Comparison of ENCODE assay signal across 14 mouse cellular contexts in the genomic region with DNA sequence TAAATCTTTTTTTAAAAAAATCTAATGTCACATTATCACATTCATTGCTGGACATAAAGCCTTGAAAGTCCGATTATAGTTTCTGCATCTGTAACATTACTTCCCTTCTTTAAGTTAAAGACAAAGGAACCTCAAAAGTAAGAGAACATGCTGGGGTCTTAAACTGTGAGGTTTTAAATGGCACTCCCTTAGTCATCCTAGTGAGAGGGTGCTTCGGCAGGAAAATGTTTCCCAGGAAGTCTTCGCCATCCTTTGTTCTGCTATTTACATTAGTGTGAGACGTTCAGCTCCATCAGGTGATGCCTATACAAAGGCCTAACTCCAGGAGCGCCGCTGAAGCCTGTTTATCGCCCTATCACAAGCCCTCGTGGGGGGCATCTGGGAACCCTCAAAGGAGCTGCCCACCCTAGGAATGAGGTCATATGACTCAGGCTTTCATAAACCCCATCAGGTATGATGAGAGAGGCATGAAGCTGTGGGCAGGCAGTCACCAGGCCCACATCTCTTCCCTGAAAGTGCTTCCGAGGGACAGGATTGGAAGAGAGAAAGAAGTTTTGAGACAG. TPM values are rescaled to one million over a fixed set of nuclear protein-coding genes. Genes with fewer than 3 reads are reported as not detected.
DNase-seq lines count a peak whose midpoint lies in the region; ATAC-seq lines count a peak whose summit lies in the region.
"Had no signal": no experiment of that assay in that cellular context is flagged by ENCODE, and none has a peak within 500 bp of the region (broad histone marks: within the 10 kb centered on the region; RNA-seq: fewer than 3 reads in every experiment).

No protein-coding gene starts in this region.

- no peaks in the 10 kb centered on the region for H3K27me3 ChIP-seq in hindbrain, embryonic 10.5 days (ENCODE audit: insufficient read depth, poor library complexity, severe bottlenecking)
- H3K27me3 ChIP-seq in hindbrain, embryonic 13.5 days, result peaks cover 21% of the 10 kb centered on the region
- no peaks in the 10 kb centered on the region for H3K27me3 ChIP-seq in heart, embryonic 16.5 days (ENCODE audit: control insufficient read depth, insufficient read depth, low read length)

- H3K9ac ChIP-seq in hindbrain, embryonic 13.5 days, result no peak overlapping the region
- peak overlapping the region; percentile 85 for H3K9ac ChIP-seq in heart, embryonic 16.5 days (ENCODE audit: low read length)
- H3K9ac ChIP-seq: liver, embryonic 14.5 days had no signal

- 14% methylated on average over 9 of the region's 9 CpGs for WGBS in hindbrain, embryonic 10.5 days
- 14% methylated on average over 9 of the region's 9 CpGs for WGBS in hindbrain, embryonic 13.5 days
- 33% methylated on average over 9 of the region's 9 CpGs for WGBS in heart, embryonic 16.5 days

- no peaks in the 10 kb centered on the region for H3K9me3 ChIP-seq in hindbrain, embryonic 10.5 days
- no peaks in the 10 kb centered on the region for H3K9me3 ChIP-seq in hindbrain, embryonic 13.5 days
- no peaks in the 10 kb centered on the region for H3K9me3 ChIP-seq in heart, embryonic 16.5 days (replicated peaks; ENCODE audit: control insufficient read depth, low read length)

- no peak overlapping the region for H3K4me2 ChIP-seq in hindbrain, embryonic 13.5 days
- H3K4me2 ChIP-seq in heart, embryonic 16.5 days (ENCODE audit: low read depth, low read length), result peak overlapping the region; percentile 59

- H3K36me3 ChIP-seq in hindbrain, embryonic 10.5 days, result no peaks in the 10 kb centered on the region
- no peaks in the 10 kb centered on the region for H3K36me3 ChIP-seq in hindbrain, embryonic 13.5 days
- H3K36me3 ChIP-seq in heart, embryonic 16.5 days (ENCODE audit: control insufficient read depth, insufficient read depth), result no peaks in the 10 kb centered on the region

- ATAC-seq in hindbrain, embryonic 13.5 days (ENCODE audit: low FRiP score), result no peak
- no peak for ATAC-seq in heart, embryonic 16.5 days (replicated peaks; ENCODE audit: extremely low read depth, insufficient read depth, low FRiP score)
- ATAC-seq: midbrain, embryonic 16.5 days had no signal

- peaks cover 36% of the 10 kb centered on the region for H3K4me1 ChIP-seq in hindbrain, embryonic 10.5 days (replicated peaks)
- peaks cover 21% of the 10 kb centered on the region for H3K4me1 ChIP-seq in hindbrain, embryonic 13.5 days (replicated peaks)
- no peaks in the 10 kb centered on the region for H3K4me1 ChIP-seq in brown adipose tissue, adult 24 weeks (ENCODE audit: control insufficient read depth, insufficient read depth, insufficient read length, low read length)
- peaks cover 9% of the 10 kb centered on the region; the same call in 1 of the 2 replicates for H3K4me1 ChIP-seq in heart, embryonic 16.5 days (ENCODE audit: control insufficient read depth, insufficient read depth, low read length)

- H3K4me3 ChIP-seq in hindbrain, embryonic 10.5 days, result peak overlapping the region; percentile 72; the same call in 1 of the 2 replicates
- H3K4me3 ChIP-seq in hindbrain, embryonic 13.5 days, result no peak overlapping the region
- H3K4me3 ChIP-seq in brown adipose tissue, adult 24 weeks (ENCODE audit: insufficient read depth, low read depth, low read length), result no peak overlapping the region
- H3K4me3 ChIP-seq in heart, embryonic 16.5 days (ENCODE audit: low read length), result peak overlapping the region; percentile 68

- peak overlapping the region; percentile 95 for H3K27ac ChIP-seq in hindbrain, embryonic 10.5 days
- no peak overlapping the region for H3K27ac ChIP-seq in hindbrain, embryonic 13.5 days
- H3K27ac ChIP-seq in brown adipose tissue, adult 24 weeks (replicated peaks; ENCODE audit: low read depth, low read length), result peak overlapping the region; percentile 32; the same call in 1 of the 2 replicates
- peak overlapping the region; percentile 96 for H3K27ac ChIP-seq in heart, embryonic 16.5 days (ENCODE audit: low read length)
- H3K27ac ChIP-seq: liver, embryonic 14.5 days had no signal

- DNase-seq in embryo, embryonic 10.5 days (ENCODE audit: low spot score), result peak; percentile 41
- no peak for DNase-seq in embryo, embryonic 11 days
- peak; percentile 20 for DNase-seq in hindbrain, embryonic 10.5 days (ENCODE audit: low spot score)
- no peak for DNase-seq in thymus, postnatal 10 days (ENCODE audit: low spot score in 2 of 2)
- DNase-seq in frontal cortex, postnatal 14 days (ENCODE audit: low spot score in 2 of 2), result no peak
- DNase-seq: cerebellum, adult 2 months; kidney, adult 11 months; right cerebral cortex, postnatal 14 days; thymus, adult 18-20 months had no signal

RNA-seq across cellular contexts. Expression of gene Gja1, which starts 1.1 kb away (rescaled TPM):
- 103 and 147 TPM in 2 replicates for polyA plus RNA-seq in hindbrain, embryonic 10.5 days (2016; fragmentation: Nextera tagmentation; extraction: Ambion mirVana)
- polyA plus RNA-seq in hindbrain, embryonic 13.5 days (2015; fragmentation: Nextera tagmentation; extraction: Ambion mirVana), result 96.3 and 111 TPM in 2 replicates
- 211 and 395 TPM in 2 replicates for polyA plus RNA-seq in brown adipose tissue, adult 24 weeks (2012; ENCODE audit: insufficient read depth, insufficient read length, missing spikeins)
- polyA plus RNA-seq in heart, embryonic 16.5 days (2015; fragmentation: Nextera tagmentation; extraction: Ambion mirVana), result 471 and 489 TPM in 2 replicates

Comparison
In these comparisons a context has a peak if more than half of its experiments do, and no peak if none do; other contexts are left out.
1. DNase-seq: peak in embryo, embryonic 10.5 days (single experiment) and hindbrain, embryonic 10.5 days (single experiment); none in embryo, embryonic 11 days (single experiment), thymus, postnatal 10 days (0 of 2) and frontal cortex, postnatal 14 days (0 of 2).
2. H3K4me3 ChIP-seq: peak in hindbrain, embryonic 10.5 days (single experiment) and heart, embryonic 16.5 days (single experiment); none in hindbrain, embryonic 13.5 days (single experiment) and brown adipose tissue, adult 24 weeks (single experiment).